Mouse (Mus musculus) bone marrow macrophage, adult 2 months (primary cell): ENCODE measurements around the gene Aspn. TPM values are rescaled to one million over a fixed set of nuclear protein-coding genes. Genes with fewer than 3 reads are reported as not detected.
"Not testable (repeated sequence)": the region's sequence is repeated elsewhere in the genome, so short reads cannot be mapped to it uniquely, and the experiment has no call there.

Experiments
- H3K27ac ChIP-seq: 2 replicates; pipeline ENCODE4 v1.5.1; 2012; ENCODE audit warnings: low read depth, low read length; ENCODE audit not compliant: insufficient read depth
- H3K4me1 ChIP-seq: 2 replicates; pipeline ENCODE4 v1.6.1; 2012; ENCODE audit warnings: low read length; ENCODE audit not compliant: control insufficient read depth, insufficient read depth
- H3K4me3 ChIP-seq: 2 replicates; pipeline ENCODE4 v1.5.1; 2012; ENCODE audit warnings: mild to moderate bottlenecking, low read length, moderate library complexity; ENCODE audit not compliant: insufficient read depth
- CTCF ChIP-seq: IDR thresholded peaks from 2 replicates; pipeline ENCODE4 v1.5.1; 2012; ENCODE audit warnings: low read depth, mild to moderate bottlenecking, low read length, moderate library complexity
- POLR2A ChIP-seq: IDR thresholded peaks from 2 replicates; pipeline ENCODE4 v1.6.1; 2012; ENCODE audit warnings: mild to moderate bottlenecking, low read depth, low read length, borderline replicate concordance
- polyA plus RNA-seq: library from polyadenylated mRNA; stranded (reverse); fragments of >200 nt; gene quantifications from 2 replicates; pipeline ENCODE4 v1.2.4, GENCODE M21; 2012; ENCODE audit not compliant: missing spikeins, insufficient read depth, insufficient read length

The Aspn gene
- polyA plus RNA-seq, 1 experiment, result not detected

DNA sequence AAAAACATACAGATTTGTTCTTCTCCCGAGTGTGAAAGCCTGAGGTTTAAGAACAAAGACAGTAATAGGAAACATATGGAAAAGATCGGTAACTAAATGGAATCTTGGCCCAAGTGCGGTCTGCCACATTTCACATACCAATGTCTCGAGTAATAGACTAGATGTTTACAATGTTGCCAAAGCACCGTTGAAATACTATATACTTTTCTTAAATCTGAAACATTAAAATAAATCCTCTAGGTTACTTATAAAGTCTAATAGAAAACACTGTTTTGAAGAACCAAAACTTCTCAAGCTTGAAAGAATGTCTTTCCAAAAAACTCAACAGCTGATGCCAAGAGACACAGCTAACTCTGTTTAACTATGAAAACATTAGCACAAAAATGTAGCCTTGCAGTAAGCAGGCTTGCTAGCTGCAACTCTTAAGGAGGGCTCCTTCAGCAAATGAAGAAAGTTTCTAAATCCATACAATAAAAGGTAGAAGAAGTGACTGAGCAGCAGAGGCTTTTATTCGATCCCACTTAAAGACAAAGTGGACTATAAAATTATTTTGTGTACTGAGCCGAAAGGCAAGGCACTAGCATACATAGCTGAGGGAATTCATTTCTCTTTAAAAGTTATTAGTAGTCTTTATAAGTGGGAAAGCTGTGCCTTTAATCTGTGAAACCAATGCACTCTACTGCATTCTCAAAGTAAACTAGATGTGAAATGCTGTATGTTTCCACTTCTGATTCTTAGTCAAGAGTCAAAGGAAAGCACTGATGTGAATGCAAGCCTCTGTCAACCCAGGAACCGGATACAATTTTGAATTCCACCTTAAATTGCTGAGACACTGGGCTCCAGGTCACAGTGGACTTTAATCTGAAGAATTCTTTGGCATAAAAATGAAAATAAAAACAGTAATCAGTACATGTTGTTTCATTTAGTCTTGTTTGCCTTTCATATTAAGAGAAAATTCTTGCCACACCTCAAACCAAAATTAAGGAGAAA, 37.6 kb downstream of the Aspn start, which contains the start of gene Omd:
TSS of gene Omd (plus strand) at position 922 of the 990 bp plus-strand sequence.
- no peak for TF ChIP-seq POLR2A
- TF ChIP-seq CTCF, result no peak
- H3K4me3 ChIP-seq, result no peak within 1 kb of the TSS
- H3K4me1 ChIP-seq, result peaks cover 10% of the 10 kb centered on the region
- H3K27ac ChIP-seq, result no peak within 1 kb of the TSS

DNA sequence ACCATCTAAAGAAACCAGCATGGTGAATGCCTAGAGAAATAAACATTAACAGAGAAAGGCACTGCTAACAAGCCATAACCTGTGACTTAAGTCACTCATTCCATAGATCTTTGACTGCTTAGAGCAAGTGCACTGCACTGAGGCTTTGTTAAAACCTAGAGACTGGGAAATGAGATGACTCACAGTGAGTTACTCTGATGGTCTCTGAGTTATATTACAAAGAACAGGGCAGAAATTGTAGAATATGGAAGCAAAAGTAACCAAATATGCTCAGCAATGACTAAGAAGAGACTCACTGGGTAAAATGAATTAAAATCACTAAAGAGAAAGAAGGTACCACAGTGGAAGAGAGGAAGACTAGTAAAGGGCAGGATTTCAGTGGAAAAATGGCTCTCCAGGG, 39.6 kb downstream of the Aspn start:
- no peak overlapping the region for H3K27ac ChIP-seq
- no peak overlapping the region for H3K4me3 ChIP-seq
- H3K4me1 ChIP-seq, result peaks cover 10% of the 10 kb centered on the region
- no peak for TF ChIP-seq POLR2A
- no peak for TF ChIP-seq CTCF

DNA sequence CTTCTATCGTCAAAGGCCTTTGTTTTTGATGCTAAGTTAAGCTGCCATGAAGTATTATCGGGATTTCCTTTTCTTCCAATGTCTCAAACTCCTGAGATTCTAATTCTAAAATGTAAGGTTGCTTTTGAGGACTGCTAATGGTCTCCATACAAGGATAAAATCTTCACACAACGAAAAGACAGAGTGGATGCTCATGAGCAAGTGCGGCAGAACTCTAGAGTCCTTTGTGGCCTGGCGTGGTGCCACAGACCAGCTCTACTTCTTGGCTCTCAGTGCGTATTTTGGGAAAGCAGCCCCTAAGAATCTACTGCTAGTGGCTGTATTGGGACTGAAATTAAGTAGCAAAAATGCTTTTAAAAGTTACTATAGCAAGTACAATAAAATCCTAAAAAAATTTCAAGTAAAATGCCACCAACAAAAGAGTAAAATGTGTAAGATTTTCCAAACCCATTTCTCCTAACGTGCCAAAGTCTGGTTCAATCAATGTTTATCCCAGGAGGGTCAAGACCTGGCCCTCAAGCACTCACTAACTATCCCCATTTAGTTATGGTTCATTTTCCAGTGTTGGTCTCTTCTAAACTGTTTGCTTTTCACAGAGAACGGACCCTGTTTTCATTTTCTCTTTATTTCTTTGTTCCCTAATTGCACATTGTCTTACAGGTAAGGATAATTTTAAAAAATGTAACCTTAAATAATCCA, 40.2 kb downstream of the Aspn start:
- Histone ChIP-seq H3K27ac (no peak overlapping the region), H3K4me1 (peaks cover 10% of the 10 kb centered on the region), H3K4me3 (no peak overlapping the region)
- TF ChIP-seq POLR2A, result no peak
- no peak for TF ChIP-seq CTCF

DNA sequence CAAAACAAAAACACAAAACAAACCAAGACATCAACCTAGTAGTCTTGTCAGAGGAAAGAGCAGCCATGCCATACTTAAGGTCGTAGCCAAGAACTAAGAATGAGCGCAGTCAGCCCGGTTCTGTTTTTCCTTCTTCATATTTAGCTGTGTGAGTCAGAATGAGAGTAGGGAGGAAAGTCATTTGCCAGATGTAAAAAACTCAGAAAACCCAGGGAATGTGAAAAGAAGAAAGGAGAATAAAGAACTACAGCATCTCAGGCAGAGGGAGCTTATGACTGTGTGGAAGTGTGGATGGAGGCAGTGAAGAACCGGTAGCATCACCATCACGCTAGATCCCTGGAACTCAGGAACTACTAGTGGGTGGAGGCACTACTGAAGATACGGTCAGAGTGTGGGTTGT, 41.8 kb downstream of the Aspn start:
- H3K27ac ChIP-seq, result no peak overlapping the region

DNA sequence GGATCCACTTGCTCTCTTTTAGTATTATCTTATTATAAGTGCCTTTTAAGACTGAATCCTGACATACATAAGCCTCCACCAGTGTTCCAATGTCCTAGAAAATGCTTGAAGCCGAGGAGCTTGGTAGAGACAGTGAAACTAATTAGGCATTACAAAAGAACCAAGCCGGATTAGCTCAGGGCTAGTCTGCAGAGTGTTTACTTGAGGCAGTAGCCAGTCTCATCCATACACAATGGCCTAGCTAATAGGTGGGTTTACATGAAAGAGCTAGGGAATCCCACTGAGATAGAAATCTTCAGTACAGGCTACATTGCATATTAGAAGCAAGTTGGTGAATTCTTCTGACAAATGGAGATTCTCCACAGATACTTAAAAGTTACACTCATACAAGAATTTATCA, 58.3 kb downstream of the Aspn start:
- not testable (repeated sequence) for H3K27ac ChIP-seq, H3K4me1 ChIP-seq, H3K4me3 ChIP-seq

More for the DNA sequence above, 41.8 kb downstream of the Aspn start:
- TF ChIP-seq CTCF (no peak), POLR2A (no peak)
- Histone ChIP-seq H3K4me1 (peaks cover 10% of the 10 kb centered on the region), H3K4me3 (no peak overlapping the region)

DNA sequence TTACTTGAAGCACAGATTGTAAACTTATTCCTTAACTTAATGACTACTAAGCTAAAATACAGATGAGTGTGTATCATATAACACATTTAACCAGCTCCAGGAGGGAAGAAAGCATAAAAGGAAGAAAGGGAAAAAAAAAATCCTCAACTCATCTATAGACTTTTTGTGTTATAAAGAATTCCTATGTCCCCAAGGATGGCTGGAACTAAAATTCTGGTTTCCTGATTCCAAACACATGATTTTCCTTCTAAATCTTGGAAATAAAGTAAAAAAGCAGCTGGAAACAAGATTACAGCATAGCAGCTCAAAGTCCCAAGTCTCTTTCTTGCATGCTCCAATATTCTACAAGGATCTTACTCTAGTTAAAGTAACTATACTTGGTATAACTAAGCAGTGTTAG, 59.4 kb downstream of the Aspn start:
- no peak overlapping the region for H3K27ac ChIP-seq
- no peak for TF ChIP-seq CTCF
- no peak for TF ChIP-seq POLR2A
- H3K4me1 ChIP-seq, result no peaks in the 10 kb centered on the region
- H3K4me3 ChIP-seq, result no peak overlapping the region

- Histone ChIP-seq H3K4me1 (no peaks in the 10 kb centered on the region), H3K4me3 (no peak within 1 kb of the TSS), H3K27ac (no peak within 1 kb of the TSS)
- TF ChIP-seq CTCF (no peak), POLR2A (no peak)
Measured at GRCm38 (mm10) chr13:49607714-49608113, 63.5 kb downstream of the Aspn start, which contains the start of gene Ogn. TSS of gene Ogn (plus strand) at chr13:49608046.

GRCm38 (mm10) chr13:49608589-49609322, 64.5 kb downstream of the Aspn start:
- no peak overlapping the region for H3K27ac ChIP-seq
- H3K4me3 ChIP-seq, result no peak overlapping the region
- no peaks in the 10 kb centered on the region for H3K4me1 ChIP-seq
- TF ChIP-seq POLR2A (no peak), CTCF (no peak)

- Histone ChIP-seq H3K27ac (no peak overlapping the region), H3K4me1 (no peaks in the 10 kb centered on the region), H3K4me3 (no peak overlapping the region)
- TF ChIP-seq CTCF (no peak), POLR2A (no peak)
Measured at GRCm38 (mm10) chr13:49617021-49617420, 72.8 kb downstream of the Aspn start.

Other genes starting within 250 kb of the Aspn start
- gene Fgd3, start 224.1 kb upstream of the Aspn start, polyA plus RNA-seq, result 79.0 and 88.6 TPM in 2 replicates
- 38.4 and 42.5 TPM in 2 replicates for gene Bicd2, start 202.9 kb upstream of the Aspn start, polyA plus RNA-seq
- 3.6 and 3.8 TPM in 2 replicates for gene Ippk, start 123.2 kb upstream of the Aspn start, polyA plus RNA-seq
- gene Tes3-ps, start 51.1 kb upstream of the Aspn start, polyA plus RNA-seq, result 1.2 and 1.8 TPM in 2 replicates
- not detected in 2 replicates for gene Ecm2, start 39.6 kb upstream of the Aspn start, polyA plus RNA-seq
- not detected in 2 replicates for gene Omd, start 38.0 kb downstream of the Aspn start, polyA plus RNA-seq
- not detected in 2 replicates for gene Ogn, start 63.6 kb downstream of the Aspn start, polyA plus RNA-seq
- gene Cenpp, start 108.3 kb downstream of the Aspn start, polyA plus RNA-seq, result 6.9 and 8.3 TPM in 2 replicates
- gene Nol8, start 108.6 kb downstream of the Aspn start, polyA plus RNA-seq, result 8.7 and 13.0 TPM in 2 replicates
- gene Iars, start 137.7 kb downstream of the Aspn start, polyA plus RNA-seq, result 22.5 and 33.2 TPM in 2 replicates